Mouse (Mus musculus) cerebellum, adult 2 months (tissue): Measurements from ENCODE around the gene Thap12. TPM values are rescaled to one million over a fixed set of nuclear protein-coding genes. Genes with fewer than 3 reads are reported as not detected.

Source experiments
- DNase-seq, 2 experiments: peaks; one replicate each; pipeline ENCODE4 v3.0.0; 2021
- H3K27ac ChIP-seq: fragments of 200-500 bp; 2 replicates; pipeline ENCODE4 v1.5.1; 2012; ENCODE audit warnings: low read length, control low read depth, inconsistent platforms; ENCODE audit not compliant: insufficient read depth
- H3K27me3 ChIP-seq: fragments of 200-500 bp; 2 replicates; pipeline ENCODE4 v1.6.1; 2012; ENCODE audit warnings: inconsistent platforms, mild to moderate bottlenecking, low read length, moderate library complexity; ENCODE audit not compliant: control insufficient read depth, insufficient read depth
- H3K4me1 ChIP-seq: fragments of 200-500 bp; 2 replicates; pipeline ENCODE4 v1.6.1; 2011; ENCODE audit warnings: low read length; ENCODE audit not compliant: control insufficient read depth, insufficient read depth
- H3K4me3 ChIP-seq: fragments of 200-500 bp; replicated peaks from 2 replicates; pipeline ENCODE3; 2011; ENCODE audit warnings: mild to moderate bottlenecking, low read depth, low read length, control low read depth; ENCODE audit not compliant: insufficient read depth
- CTCF ChIP-seq: fragments of 200-500 bp; IDR thresholded peaks from 2 replicates; pipeline ENCODE4 v1.5.1; 2011; ENCODE audit warnings: low read depth, mild to moderate bottlenecking, control low read depth, low read length, moderate library complexity, borderline replicate concordance; ENCODE audit not compliant: insufficient read depth
- POLR2A ChIP-seq: fragments of 200-500 bp; IDR thresholded peaks from 2 replicates; pipeline ENCODE4 v1.6.1; 2011; ENCODE audit warnings: low read length, control low read depth, borderline replicate concordance; ENCODE audit not compliant: insufficient read depth
- WGBS: fragments of 180-500 bp; shearing (Covaris S2); methylation state at CpG from one replicate; pipeline ENCODE4 v1.1.7; 2018; 5-methylcytosine and 5-hydroxymethylcytosine counted together
- polyA plus RNA-seq: library from polyadenylated mRNA; depleted of rRNA; stranded (reverse); fragments of >200 nt; gene quantifications from 2 replicates; pipeline ENCODE4 v1.2.3, GENCODE M21; 2012; rRNA removed

Gene Thap12
- polyA plus RNA-seq, 1 experiment, result 46.0 TPM

- no peaks in the 10 kb centered on the region for H3K27me3 ChIP-seq
- H3K4me1 ChIP-seq, result no peaks in the 10 kb centered on the region; the same call in 1 of the 2 replicates
- no peak overlapping the region for H3K4me3 ChIP-seq
- 39% methylated on average over 10 of the region's 10 CpGs for WGBS
- TF ChIP-seq POLR2A (no peak), CTCF (no peak)
- H3K27ac ChIP-seq, result no peak overlapping the region
- peak in 1 of 2 experiments; percentile 20 for DNase-seq
Measured at GRCm38 (mm10) chr7:98750404-98750803, 47.5 kb downstream of the Thap12 start.

- 62% methylated on average over 8 of the region's 8 CpGs for WGBS
- no peak overlapping the region for H3K4me3 ChIP-seq
- no peak overlapping the region for H3K27ac ChIP-seq
- DNase-seq, result no peak
- H3K27me3 ChIP-seq, result no peaks in the 10 kb centered on the region
- peaks cover 4% of the 10 kb centered on the region for H3K4me1 ChIP-seq
- TF ChIP-seq CTCF (no peak), POLR2A (no peak)
Measured at GRCm38 (mm10) chr7:98752680-98753079, 49.8 kb downstream of the Thap12 start.

- TF ChIP-seq CTCF (no peak), POLR2A (no peak)
- 82% methylated on average over 11 of the region's 11 CpGs for WGBS
- DNase-seq, result no peak
- no peak overlapping the region for H3K4me3 ChIP-seq
- no peaks in the 10 kb centered on the region for H3K27me3 ChIP-seq
- H3K4me1 ChIP-seq, result peaks cover 4% of the 10 kb centered on the region; the same call in 1 of the 2 replicates
- no peak overlapping the region for H3K27ac ChIP-seq
Measured at GRCm38 (mm10) chr7:98756050-98756449, 53.1 kb downstream of the Thap12 start.

GRCm38 (mm10) chr7:98756556-98756955 is 53.7 kb downstream of the Thap12 start:
- TF ChIP-seq CTCF (no peak), POLR2A (no peak)
- 33% methylated on average over 8 of the region's 8 CpGs for WGBS
- DNase-seq, result no peak
- peaks cover 4% of the 10 kb centered on the region; the same call in 1 of the 2 replicates for H3K4me1 ChIP-seq
- no peak overlapping the region for H3K27ac ChIP-seq
- H3K27me3 ChIP-seq, result no peaks in the 10 kb centered on the region
- no peak overlapping the region for H3K4me3 ChIP-seq

GRCm38 (mm10) chr7:98760126-98760525 is 57.2 kb downstream of the Thap12 start:
- H3K4me1 ChIP-seq, result peaks cover 4% of the 10 kb centered on the region; the same call in 1 of the 2 replicates
- H3K27ac ChIP-seq, result no peak overlapping the region
- H3K4me3 ChIP-seq, result no peak overlapping the region
- WGBS, result 82% methylated on average over 5 of the region's 5 CpGs
- no peak for DNase-seq
- TF ChIP-seq CTCF, result no peak
- no peak for TF ChIP-seq POLR2A
- no peaks in the 10 kb centered on the region for H3K27me3 ChIP-seq

- no peak for TF ChIP-seq CTCF
- Histone ChIP-seq H3K27me3 (no peaks in the 10 kb centered on the region), H3K27ac (no peak overlapping the region), H3K4me3 (no peak overlapping the region), H3K4me1 (no peaks in the 10 kb centered on the region)
- 87% methylated on average over 10 of the region's 10 CpGs for WGBS
- no peak for DNase-seq
Measured at GRCm38 (mm10) chr7:98763911-98764310, 61.0 kb downstream of the Thap12 start.

GRCm38 (mm10) chr7:98767261-98767660 is 64.4 kb downstream of the Thap12 start:
- DNase-seq, result no peak
- H3K4me1 ChIP-seq, result peaks cover 9% of the 10 kb centered on the region
- no peak overlapping the region for H3K4me3 ChIP-seq
- no peaks in the 10 kb centered on the region for H3K27me3 ChIP-seq
- TF ChIP-seq POLR2A, result no peak
- TF ChIP-seq CTCF, result no peak
- 75% methylated on average over 6 of the region's 6 CpGs for WGBS
- no peak overlapping the region for H3K27ac ChIP-seq

Other genes starting within 250 kb of the Thap12 start
- 2.2 and 2.5 TPM in 2 replicates for gene Lrrc32, start 213.8 kb upstream of the Thap12 start, polyA plus RNA-seq
- gene Emsy, start 46.3 kb upstream of the Thap12 start, polyA plus RNA-seq, result 49.4 and 50.1 TPM in 2 replicates
- 1.5 and 1.9 TPM in 2 replicates for gene Wnt11, start 132.0 kb downstream of the Thap12 start, polyA plus RNA-seq